Mouse (Mus musculus) naive thymus-derived CD4-positive, alpha-beta T cell, adult 2 months (primary cell): ENCODE results near the gene Degs2.

Experiments used
- DNase-seq: peaks from one replicate; pipeline ENCODE4 v3.0.0-alpha.2; 2011; ENCODE audit warnings: low read depth

Gene Degs2

DNA sequence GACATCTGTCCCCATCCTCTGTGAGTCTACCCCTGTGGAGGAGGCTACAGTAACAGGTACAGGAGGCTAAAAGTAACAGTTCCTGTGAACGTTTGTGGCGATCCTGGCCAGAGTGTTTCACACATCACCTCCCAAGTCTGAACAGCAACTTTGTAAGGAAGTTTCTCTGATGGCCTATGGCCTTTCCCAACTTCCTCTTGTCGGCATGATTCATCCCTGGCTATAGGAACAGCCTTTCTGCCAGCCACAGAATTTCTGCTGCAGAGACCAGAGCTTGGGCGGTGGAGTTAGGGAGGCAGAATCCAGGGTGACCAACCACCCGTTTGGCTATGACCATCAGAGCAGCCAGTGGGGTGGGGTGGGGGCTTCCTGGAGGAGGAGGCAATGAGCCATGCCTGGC, 2.1 kb downstream of the Degs2 start:
- no peak for DNase-seq

DNA sequence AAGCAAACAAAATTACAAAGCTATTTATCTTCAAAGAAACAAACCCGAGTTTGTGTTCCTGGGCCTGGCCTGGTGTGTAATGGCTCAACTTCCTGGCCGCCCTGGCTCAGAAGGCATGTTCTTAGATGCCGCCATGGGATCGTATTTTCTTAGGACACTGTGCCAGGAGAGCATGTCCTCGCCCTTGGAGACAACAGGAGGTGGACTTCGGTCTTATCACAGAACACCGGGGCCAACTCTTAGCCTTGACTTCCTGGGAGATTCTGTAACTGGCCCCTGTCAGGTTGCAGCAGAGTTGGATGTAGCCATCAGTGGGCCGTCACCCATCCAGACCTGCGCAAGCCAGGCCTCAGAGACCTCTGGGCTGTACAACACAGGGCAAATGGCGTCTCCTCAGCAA, 2.5 kb downstream of the Degs2 start:
- DNase-seq: no peak

- no peak for DNase-seq
Observed at GRCm38 (mm10) chr12:108698697-108699471, 3.2 kb downstream of the Degs2 start.

DNA sequence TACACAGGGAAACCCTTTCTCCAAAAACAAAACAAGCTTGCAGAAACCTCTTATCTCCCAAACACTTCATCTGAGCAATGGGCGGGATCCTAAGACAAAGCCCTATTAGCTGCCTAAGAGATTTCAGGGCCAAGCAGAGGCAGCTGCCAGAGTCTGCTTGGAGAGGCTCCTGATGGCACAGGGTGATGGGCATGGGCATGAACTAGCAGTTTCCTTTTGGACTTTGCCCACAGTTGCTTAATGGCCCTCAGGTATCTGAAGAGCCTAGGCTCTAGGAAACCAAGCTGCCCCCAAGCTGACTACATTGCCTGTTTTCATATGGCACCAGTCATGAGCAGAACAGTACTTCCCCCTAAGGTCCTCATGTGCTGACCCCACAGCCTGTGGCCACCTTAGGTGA, 7.9 kb downstream of the Degs2 start:
- DNase-seq: no peak

GRCm38 (mm10) chr12:108693592-108693991, 8.5 kb downstream of the Degs2 start:
- no peak for DNase-seq

DNA sequence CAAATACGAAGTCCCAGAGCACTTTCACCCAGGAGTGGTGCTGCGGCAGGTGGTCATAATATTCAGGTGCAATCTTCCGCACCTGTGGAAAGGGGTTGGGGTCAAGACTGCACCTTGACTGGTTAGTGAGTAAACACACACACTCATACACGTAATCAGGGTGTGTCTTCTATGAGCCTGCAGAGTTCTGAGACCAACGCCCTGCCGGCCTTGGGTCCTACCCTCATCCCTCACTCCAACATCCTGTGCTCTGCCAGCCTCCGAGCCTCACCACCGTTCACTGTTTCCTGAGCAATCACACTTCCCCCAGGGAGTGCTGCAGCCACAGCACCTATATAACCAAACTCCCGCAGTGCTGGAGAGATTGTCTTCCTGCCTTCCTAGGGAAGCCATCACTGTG, 11.6 kb downstream of the Degs2 start:
- peak; percentile 7 for DNase-seq

GRCm38 (mm10) chr12:108689167-108689566, 12.9 kb downstream of the Degs2 start:
- DNase-seq: no peak

DNA sequence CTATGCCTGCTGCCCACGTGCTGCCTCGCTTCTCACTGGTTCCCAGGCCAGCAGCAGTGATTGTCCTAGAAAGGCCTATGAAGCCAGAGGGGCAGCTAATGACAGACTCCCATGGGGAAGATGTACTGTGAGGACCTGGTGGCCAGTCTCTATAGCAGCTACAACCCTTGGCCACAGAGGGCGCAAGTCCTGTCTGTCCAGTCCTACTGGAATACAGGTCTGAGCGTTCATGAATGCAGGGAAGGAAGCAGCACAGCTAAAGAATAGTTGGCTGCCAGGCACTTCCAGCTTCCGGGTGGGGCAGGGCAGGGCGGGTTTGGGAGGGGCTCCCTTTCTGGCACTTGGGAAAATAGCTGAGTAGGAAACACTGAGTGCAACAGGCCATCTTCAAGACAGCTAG, 15.2 kb downstream of the Degs2 start:
- no peak for DNase-seq

- no peak for DNase-seq
Observed at GRCm38 (mm10) chr12:108686463-108686862, 15.7 kb downstream of the Degs2 start.

DNA sequence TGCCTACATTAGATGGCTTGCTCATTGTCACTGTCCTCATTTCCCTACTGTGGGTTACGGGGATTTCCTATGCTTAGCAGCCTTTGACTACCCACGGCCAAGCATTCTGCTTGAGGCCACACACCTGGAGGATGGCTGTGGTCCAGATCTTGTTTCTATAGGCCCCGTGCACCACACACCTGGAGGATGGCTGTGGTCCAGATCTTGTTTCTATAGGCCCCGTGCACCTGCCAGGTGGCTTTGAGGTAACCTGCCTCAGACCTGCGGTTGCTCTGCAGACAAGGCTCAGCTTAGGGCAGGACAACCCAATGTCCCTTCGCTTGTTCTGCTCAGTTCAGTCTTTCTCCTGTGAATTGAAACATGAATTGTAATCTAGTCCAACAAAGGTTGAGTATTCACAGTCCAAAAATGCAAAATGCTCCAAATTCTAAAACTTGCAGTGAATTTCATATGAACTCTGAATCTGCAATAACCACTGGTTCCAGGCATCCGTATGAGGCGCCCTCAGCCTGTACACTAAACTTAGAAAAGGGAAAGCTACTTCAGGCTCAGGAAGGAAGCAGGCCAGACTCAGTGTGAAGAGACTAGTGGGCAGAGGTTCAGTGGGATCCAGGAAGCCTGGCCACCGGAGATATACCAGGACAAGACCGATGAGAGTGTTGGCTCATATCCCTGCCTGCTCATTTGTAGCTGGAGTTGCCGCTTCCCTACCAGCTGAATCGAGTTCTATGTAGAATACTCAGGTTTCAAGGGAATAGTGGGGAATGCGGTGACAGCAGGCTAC, 19.7 kb downstream of the Degs2 start:
- DNase-seq: no peak

DNA sequence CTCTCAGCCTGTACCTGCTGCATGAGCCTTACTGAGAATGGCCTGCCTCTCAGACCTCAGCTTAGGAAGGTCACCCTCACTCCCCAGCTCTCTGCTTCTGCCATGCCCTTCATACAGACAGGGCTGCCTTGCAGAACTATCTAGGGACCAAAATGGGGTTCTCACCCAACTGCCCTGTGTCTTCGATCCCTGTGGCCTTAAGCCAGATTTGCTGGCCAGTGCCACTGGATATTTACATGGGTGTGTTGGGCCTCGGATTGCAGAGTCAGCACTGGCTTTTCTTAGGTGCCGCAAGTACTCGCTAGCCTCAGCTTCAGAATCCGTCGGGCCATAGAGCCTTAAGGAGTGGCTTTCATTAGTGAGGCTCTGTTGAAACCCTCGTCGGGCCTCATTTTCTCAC, 21.3 kb downstream of the Degs2 start:
- no peak for DNase-seq

GRCm38 (mm10) chr12:108678366-108678765, 23.7 kb downstream of the Degs2 start:
- DNase-seq: no peak

DNA sequence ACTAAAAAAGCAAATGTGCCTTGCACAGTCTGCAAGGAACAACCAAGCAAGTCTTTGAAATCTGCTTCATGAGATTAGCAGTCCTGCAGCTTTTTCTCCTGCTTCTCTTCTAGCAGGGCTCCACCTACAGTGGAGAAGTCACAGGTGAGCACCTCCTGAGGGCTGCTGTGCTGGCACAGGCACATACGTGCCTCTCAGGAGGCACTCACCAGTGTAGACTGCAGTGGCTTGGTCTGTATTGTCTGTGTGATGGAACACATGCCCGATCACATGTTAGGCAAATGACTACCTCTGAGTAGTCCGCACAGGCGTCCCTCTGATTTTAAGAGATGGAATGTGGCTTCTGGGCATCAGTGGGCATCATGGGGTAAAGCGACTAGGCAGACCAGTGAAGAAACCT, 25.0 kb downstream of the Degs2 start:
- DNase-seq: no peak

DNA sequence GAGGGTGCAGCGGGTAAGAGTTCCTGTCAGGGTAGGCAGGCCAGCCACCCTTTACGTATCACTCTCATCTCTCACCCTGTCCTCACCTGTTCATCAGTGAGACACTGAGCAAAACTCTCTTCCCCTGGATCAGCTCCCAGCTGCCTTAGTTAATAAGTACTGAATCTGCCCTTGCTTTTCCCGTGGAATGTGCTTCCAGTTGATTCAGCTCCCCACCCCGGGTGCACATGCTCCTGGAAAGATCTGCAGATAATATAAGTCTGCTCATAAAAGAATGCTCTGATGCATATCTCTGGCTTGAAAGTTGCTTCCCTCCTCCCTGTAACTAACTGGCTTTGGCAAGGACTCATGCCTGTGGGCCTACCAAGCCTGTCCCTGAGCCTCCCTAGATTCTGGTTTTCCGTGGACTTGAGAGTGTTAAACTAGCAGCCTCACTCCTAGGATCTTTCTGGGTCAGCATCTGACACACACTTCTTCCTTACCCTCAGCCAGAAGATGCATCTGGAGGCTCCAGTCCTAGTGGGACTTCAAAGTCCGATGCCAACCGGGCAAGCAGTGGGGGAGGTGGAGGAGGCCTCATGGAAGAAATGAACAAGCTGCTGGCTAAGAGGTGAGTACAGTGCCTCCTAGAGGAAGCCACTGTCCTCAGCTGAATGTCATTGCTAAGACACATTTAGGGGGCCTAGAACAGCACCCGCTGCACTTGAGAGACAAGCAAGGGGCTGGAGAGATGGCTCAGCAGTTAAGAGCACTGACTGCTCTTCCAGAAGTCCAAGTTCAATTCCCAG, 26.3 kb downstream of the Degs2 start:
- DNase-seq: no peak

DNA sequence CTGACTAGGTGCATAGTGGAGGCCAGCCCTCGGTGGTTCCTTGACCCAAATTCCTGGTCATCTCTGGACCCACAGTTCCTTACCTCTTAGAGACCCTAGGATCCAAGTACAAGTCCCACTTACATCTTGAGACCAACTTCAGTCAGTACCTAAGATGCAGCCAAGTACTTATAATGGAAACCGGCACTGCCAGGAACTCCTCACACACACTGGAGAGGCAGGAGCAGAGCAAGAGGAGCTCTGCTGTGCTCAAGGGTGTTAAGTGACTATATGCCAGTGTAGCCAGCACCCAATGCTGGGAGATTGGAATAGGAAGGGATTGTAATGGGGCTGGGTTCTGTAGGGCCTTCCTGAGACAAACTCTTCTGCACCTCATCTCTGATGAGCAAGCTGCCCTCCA, 27.2 kb downstream of the Degs2 start:
- DNase-seq: no peak

DNA sequence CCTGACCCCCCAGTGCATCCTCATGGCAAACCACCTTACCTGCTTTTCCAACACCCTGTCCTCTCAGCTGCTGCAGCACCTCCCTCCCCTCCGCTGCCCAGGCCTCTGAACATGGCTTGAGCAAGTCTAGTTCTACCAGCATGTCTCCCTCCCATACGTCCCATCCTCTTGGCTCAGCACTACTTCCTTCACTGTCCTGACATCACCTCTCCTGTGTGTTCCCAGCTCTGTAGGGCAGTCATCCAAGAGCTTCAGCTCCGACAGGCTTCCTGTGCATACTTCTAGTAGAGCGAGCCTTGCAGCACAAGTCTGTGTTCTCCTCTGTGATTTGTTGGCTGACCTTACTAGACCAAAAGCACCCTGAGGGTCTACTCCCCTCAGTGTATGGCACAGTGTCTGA, 27.6 kb downstream of the Degs2 start:
- no peak for DNase-seq

DNA sequence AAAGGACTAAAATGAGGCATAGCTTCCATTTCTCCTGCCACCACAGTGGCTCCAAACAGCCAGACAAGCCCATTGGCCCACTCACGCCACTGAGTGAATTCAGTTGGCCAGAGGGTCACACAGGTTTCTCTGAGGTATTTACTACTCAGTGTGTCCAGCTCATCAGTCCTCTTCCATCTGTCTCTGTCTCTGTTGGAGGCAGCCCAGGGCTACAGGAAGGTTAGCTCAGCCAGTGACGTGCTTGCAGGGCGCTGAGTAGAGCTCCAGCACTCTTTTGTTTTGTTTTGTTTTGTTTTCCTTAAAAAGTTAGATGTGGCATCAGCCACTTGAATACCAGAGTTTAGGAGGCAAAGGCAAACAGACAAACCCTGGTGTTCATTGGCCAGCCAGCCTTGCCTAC, 28.6 kb downstream of the Degs2 start:
- no peak for DNase-seq

DNA sequence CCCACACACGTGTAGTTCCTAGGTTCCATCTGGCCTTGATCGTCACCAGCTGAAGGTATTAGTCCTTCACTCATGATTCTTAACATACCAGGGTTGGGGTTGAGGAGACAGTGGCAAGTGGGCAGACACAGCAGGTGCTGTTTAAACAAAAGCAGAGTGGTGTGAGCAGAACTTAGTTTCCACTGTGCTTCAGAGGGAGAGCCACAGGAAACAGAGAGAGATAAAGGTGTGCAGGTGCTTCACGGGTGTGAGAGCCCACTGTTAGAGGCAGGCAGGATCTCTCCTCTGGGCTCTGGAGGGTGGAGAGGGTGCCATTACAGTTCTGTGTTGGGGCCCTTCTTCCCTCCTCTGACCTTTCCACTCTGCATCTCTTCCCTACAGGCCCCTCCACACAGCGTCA, 29.2 kb downstream of the Degs2 start:
- no peak for DNase-seq

GRCm38 (mm10) chr12:108671541-108671940, 30.6 kb downstream of the Degs2 start:
- DNase-seq: no peak

GRCm38 (mm10) chr12:108668606-108669235, 33.4 kb downstream of the Degs2 start:
- no peak for DNase-seq

DNA sequence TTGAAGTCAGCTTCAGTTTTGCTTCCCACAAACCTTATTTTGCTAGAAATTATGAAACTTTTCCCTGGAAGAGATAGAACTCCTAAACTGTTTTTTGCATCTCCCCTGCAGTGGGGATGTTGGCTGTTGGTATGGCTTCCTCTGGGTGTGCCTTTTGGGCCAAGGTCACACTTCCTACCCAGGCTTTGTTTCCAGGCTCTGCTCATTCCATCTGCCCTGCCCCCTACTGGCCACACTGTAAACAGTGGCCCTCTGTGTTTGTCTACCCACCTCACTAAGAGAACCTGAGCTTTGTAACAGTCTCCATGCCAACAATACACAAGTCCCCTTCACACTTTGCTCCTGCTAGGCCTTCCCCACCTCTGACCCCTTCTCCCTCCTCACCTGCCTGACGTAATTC, 44.8 kb downstream of the Degs2 start:
- peak; percentile 77 for DNase-seq
